Mouse (Mus musculus) CH12.LX (cell line): ENCODE measurements at regions not wholly inside any gene's neighbourhood (a gene's known extent, or its start where the extent isn't known, plus 50 kb on each side); places are given as distances from the start of the nearest gene placed in this dataset.

Source experiments
- DNase-seq: peaks from one replicate; pipeline ENCODE4 v3.0.0-alpha.2; 2013; ENCODE audit errors: extremely low read depth
- H3K27ac ChIP-seq: 2 replicates; pipeline ENCODE4 v1.5.1; 2012; ENCODE audit warnings: low read depth, mild to moderate bottlenecking, control low read depth, moderate library complexity; ENCODE audit not compliant: insufficient read depth
- H3K27me3 ChIP-seq: replicated peaks from 2 replicates; pipeline ENCODE3; 2012; ENCODE audit warnings: inconsistent platforms
- H3K36me3 ChIP-seq, 2 experiments: replicated peaks in 1 of 2; 2 replicates each; pipeline versions ENCODE3 to v1.6.1; 2012; ENCODE audit warnings: inconsistent platforms in 1 of 2, low read length in 1 of 2, mild to moderate bottlenecking in 1 of 2, mixed read lengths in 1 of 2, moderate library complexity in 1 of 2; ENCODE audit not compliant: control insufficient read depth in 1 of 2, insufficient read depth in 1 of 2
- H3K4me1 ChIP-seq, 2 experiments: 2 replicates each; pipeline ENCODE4 v1.6.1; 2012; ENCODE audit warnings: inconsistent platforms in 1 of 2, moderate library complexity in 1 of 2; ENCODE audit not compliant: insufficient read depth in 2 of 2, control insufficient read depth in 1 of 2
- H3K4me2 ChIP-seq: 2 replicates; pipeline ENCODE4 v1.6.1; 2012; ENCODE audit warnings: low read depth, mild to moderate bottlenecking, control low read depth; ENCODE audit not compliant: poor library complexity, insufficient read depth, severe bottlenecking
- H3K4me3 ChIP-seq, 3 experiments: fragments of 150-350 bp in 1 of 3; sonication (generic) in 1 of 3; replicated peaks in 1 of 3; 2 replicates each; pipeline versions ENCODE3 to v1.5.1; 2011 to 2012; ENCODE audit warnings: low read depth in 2 of 3, low read length in 2 of 3, mild to moderate bottlenecking in 2 of 3, moderate library complexity in 2 of 3, control low read depth in 1 of 3, improper control_type of control experiment in 1 of 3, inconsistent platforms in 1 of 3, mixed read lengths in 1 of 3; ENCODE audit not compliant: poor library complexity in 1 of 3
- H3K79me2 ChIP-seq: replicated peaks from 2 replicates; pipeline ENCODE4 v1.6.1; 2012; ENCODE audit warnings: mild to moderate bottlenecking, moderate library complexity; ENCODE audit not compliant: control insufficient read depth, poor library complexity, insufficient read depth, severe bottlenecking; ENCODE audit errors: extremely low read depth
- H3K9ac ChIP-seq: 2 replicates; pipeline ENCODE4 v1.6.1; 2012; ENCODE audit warnings: low read depth, mild to moderate bottlenecking, control low read depth, moderate library complexity; ENCODE audit not compliant: insufficient read depth
- H3K9me3 ChIP-seq: replicated peaks from 2 replicates; pipeline ENCODE3; 2012; ENCODE audit warnings: low read length, inconsistent platforms, mixed read lengths
- BHLHE40 ChIP-seq: IDR thresholded peaks from 2 replicates; pipeline ENCODE4 v1.6.1; 2011; ENCODE audit warnings: mild to moderate bottlenecking, low read depth, low read length, improper control_type of control experiment
- CTCF ChIP-seq, 2 experiments: IDR thresholded peaks in 1 of 2; conservative IDR thresholded peaks in 1 of 2; 2 replicates each; pipeline ENCODE4 v1.5.1; 2011 to 2012; ENCODE audit warnings: low read depth in 2 of 2, low read length in 2 of 2, improper control_type of control experiment in 1 of 2, inconsistent platforms in 1 of 2, mild to moderate bottlenecking in 1 of 2, moderate library complexity in 1 of 2
- E2F4 ChIP-seq: IDR thresholded peaks from 2 replicates; pipeline ENCODE4 v1.6.1; 2011; ENCODE audit warnings: low read depth, low read length, improper control_type of control experiment; ENCODE audit not compliant: insufficient replicate concordance
- ELF1 ChIP-seq: IDR thresholded peaks from 2 replicates; pipeline ENCODE4 v1.6.1; 2014; ENCODE audit warnings: low read depth, mild to moderate bottlenecking, inconsistent platforms, low read length, improper control_type of control experiment
- HCFC1 ChIP-seq: IDR thresholded peaks from 2 replicates; pipeline ENCODE4 v1.6.1; 2012; ENCODE audit warnings: low read depth, mild to moderate bottlenecking, inconsistent platforms, low read length, improper control_type of control experiment
- IRF4 ChIP-seq: IDR thresholded peaks from 2 replicates; pipeline ENCODE4 v1.6.1; 2014; ENCODE audit warnings: low read depth, mild to moderate bottlenecking, inconsistent platforms, low read length, improper control_type of control experiment
- JUN ChIP-seq: IDR thresholded peaks from 2 replicates; pipeline ENCODE4 v1.6.1; 2011; ENCODE audit warnings: low read depth, mild to moderate bottlenecking, low read length, improper control_type of control experiment, moderate library complexity; ENCODE audit not compliant: insufficient read depth
- JUND ChIP-seq: conservative IDR thresholded peaks from 2 replicates; pipeline ENCODE4 v1.6.1; 2011; ENCODE audit warnings: low read depth, low read length, improper control_type of control experiment
- MAX ChIP-seq: IDR thresholded peaks from 2 replicates; pipeline ENCODE4 v1.6.1; 2011; ENCODE audit warnings: low read length, improper control_type of control experiment
- MAZ ChIP-seq: IDR thresholded peaks from 2 replicates; pipeline ENCODE4 v1.6.1; 2012; ENCODE audit warnings: low read depth, mild to moderate bottlenecking, inconsistent platforms, low read length, improper control_type of control experiment, moderate library complexity
- MEF2A ChIP-seq: IDR thresholded peaks from 2 replicates; pipeline ENCODE4 v1.6.1; 2014; ENCODE audit warnings: low read depth, mild to moderate bottlenecking, inconsistent platforms, low read length, improper control_type of control experiment, borderline replicate concordance
- MYC ChIP-seq: IDR thresholded peaks from 2 replicates; pipeline ENCODE4 v1.6.1; 2011; ENCODE audit warnings: low read depth, mild to moderate bottlenecking, improper control_type of control experiment, low read length
- NELFE ChIP-seq: IDR thresholded peaks from 2 replicates; pipeline ENCODE4 v1.6.1; 2011; ENCODE audit warnings: low read depth, low read length, improper control_type of control experiment
- PAX5 ChIP-seq: IDR thresholded peaks from 2 replicates; pipeline ENCODE4 v1.6.1; 2012; ENCODE audit warnings: low read length, inconsistent platforms, mixed read lengths
- POLR2A ChIP-seq: IDR thresholded peaks from 2 replicates; pipeline ENCODE4 v1.6.1; 2011; ENCODE audit warnings: low read depth, mild to moderate bottlenecking, improper control_type of control experiment, low read length
- POLR2AphosphoS2 ChIP-seq: IDR thresholded peaks from 2 replicates; pipeline ENCODE4 v1.6.1; 2011; ENCODE audit warnings: low read depth, low read length, improper control_type of control experiment
- RCOR1 ChIP-seq: conservative IDR thresholded peaks from 2 replicates; pipeline ENCODE4 v1.6.1; 2012; ENCODE audit warnings: low read depth, mild to moderate bottlenecking, inconsistent platforms, low read length, improper control_type of control experiment
- SIN3A ChIP-seq: IDR thresholded peaks from 2 replicates; pipeline ENCODE4 v1.6.1; 2012; ENCODE audit warnings: low read length, improper control_type of control experiment, inconsistent platforms
- USF1 ChIP-seq: IDR thresholded peaks from 2 replicates; pipeline ENCODE4 v1.6.1; 2014; ENCODE audit warnings: low read depth, mild to moderate bottlenecking, inconsistent platforms, low read length, improper control_type of control experiment
- USF2 ChIP-seq: conservative IDR thresholded peaks from 2 replicates; pipeline ENCODE4 v1.6.1; 2011; ENCODE audit warnings: low read depth, low read length, improper control_type of control experiment
- ZC3H11A ChIP-seq: IDR thresholded peaks from 2 replicates; pipeline ENCODE4 v1.6.1; 2012; ENCODE audit warnings: low read depth, mild to moderate bottlenecking, inconsistent platforms, low read length, improper control_type of control experiment
- ZKSCAN1 ChIP-seq: IDR thresholded peaks from 2 replicates; pipeline ENCODE4 v1.6.1; 2012; ENCODE audit warnings: low read depth, inconsistent platforms, low read length, improper control_type of control experiment, borderline replicate concordance
- dilution Hi-C: fragments of 300-500 bp; cut with MboI; formaldehyde crosslinking; loops from 2 replicates; pipeline ENCODE4 v1.14.3; 2020; ENCODE audit warnings: low sequenced_read_pairs; ENCODE audit not compliant: extremely low pct_unique_long_range_greater_than_20kb, extremely low pct_ligation_motif_present
- in situ Hi-C: fragments of 300-500 bp; cut with MboI; formaldehyde crosslinking; loops from 3 replicates; pipeline ENCODE4 v1.14.3; 2019; ENCODE audit warnings: low sequenced_read_pairs, low pct_ligation_motif_present, low pct_unique_long_range_greater_than_20kb, mixed read lengths

DNA sequence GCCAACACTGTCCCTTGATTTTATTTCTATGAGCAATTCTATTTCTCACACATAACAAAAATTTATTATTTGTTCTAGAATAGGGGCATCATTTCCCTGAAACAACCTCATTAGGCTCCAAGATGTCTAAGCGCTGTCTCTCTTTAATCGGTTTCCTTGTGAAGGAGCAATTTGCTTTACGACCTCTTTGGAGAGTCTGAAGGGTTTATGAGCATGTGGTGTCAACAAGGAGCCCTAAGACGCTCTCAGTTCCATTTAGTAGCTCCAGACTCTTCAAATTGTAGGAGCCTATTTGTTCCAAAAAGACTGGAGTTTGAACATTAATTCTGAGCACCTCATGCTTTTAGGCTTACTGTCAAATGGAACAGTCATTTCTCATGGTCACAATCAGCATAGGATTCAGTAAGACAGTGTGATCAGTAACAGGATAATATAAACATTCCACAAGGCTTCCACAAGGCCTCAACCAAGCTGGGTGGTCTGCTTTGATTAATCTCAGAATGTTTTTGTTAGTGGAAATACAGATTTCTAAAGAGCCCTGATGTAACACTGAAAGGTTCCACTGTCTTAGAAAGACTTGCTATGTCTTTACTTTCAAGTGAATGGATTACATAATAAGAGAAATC lies 441.9 kb upstream of the Zfp960 start:
- H3K4me3 ChIP-seq: no peak overlapping the region
- dilution Hi-C loops: no loop called here
- in situ Hi-C loops: no loop called here
- H3K79me2 ChIP-seq: no peaks in the 10 kb centered on the region
- H3K27me3 ChIP-seq: no peaks in the 10 kb centered on the region
- H3K36me3 ChIP-seq: no peaks in the 10 kb centered on the region
- no peaks in the 10 kb centered on the region for H3K4me1 ChIP-seq
- H3K27ac ChIP-seq: no peak overlapping the region
- H3K4me2 ChIP-seq: no peak overlapping the region
- no peaks in the 10 kb centered on the region for H3K9me3 ChIP-seq
- no peak for DNase-seq
- H3K9ac ChIP-seq: no peak overlapping the region
- TF ChIP-seq ZC3H11A (no peak), NELFE (no peak), SIN3A (no peak), POLR2AphosphoS2 (no peak), ELF1 (no peak), USF2 (no peak), IRF4 (no peak), MEF2A (no peak)

DNA sequence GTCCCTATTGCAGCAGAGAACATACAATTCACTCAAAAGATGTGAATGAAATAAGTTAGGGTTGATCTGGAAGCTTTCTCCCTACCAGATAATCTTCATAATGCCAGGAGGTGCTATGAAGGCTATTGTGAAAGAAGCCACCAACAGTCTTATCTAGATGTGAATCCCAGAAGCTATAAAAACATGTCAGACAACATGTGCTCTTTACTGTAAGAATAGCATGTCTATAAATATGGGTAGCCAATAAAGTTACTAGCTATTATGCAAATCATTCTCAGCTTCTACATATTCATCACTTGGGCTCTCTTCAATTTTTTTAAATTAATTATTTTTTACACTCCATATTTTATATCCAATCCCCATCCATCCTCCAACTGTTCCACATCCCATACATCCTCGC lies 434.1 kb upstream of the Zfp960 start:
- no peak overlapping the region for H3K9ac ChIP-seq
- no peak for DNase-seq
- no peaks in the 10 kb centered on the region for H3K36me3 ChIP-seq
- H3K27ac ChIP-seq: no peak overlapping the region
- in situ Hi-C loops: no loop called here
- H3K27me3 ChIP-seq: no peaks in the 10 kb centered on the region
- no peaks in the 10 kb centered on the region for H3K9me3 ChIP-seq
- H3K4me2 ChIP-seq: no peak overlapping the region
- H3K4me1 ChIP-seq: peaks cover 7 to 12% of the 10 kb centered on the region in 2 experiments; a peak in 3 of 4 replicates
- no peak overlapping the region for H3K4me3 ChIP-seq
- TF ChIP-seq MYC (no peak), JUND (no peak), HCFC1 (no peak), MAZ (no peak), RCOR1 (no peak), BHLHE40 (no peak), POLR2A (no peak), JUN (no peak), E2F4 (no peak), PAX5 (no peak), CTCF (conservative IDR thresholded peaks at IDR 0.05 in 1 of 2, IDR thresholded peaks at IDR 0.05 in 1 of 2; ENCODE audit: low read depth in 2 of 2, low read length in 2 of 2) (no peak), USF1 (no peak), MEF2A (no peak), ZKSCAN1 (no peak), MAX (no peak)
- TF ChIP-seq, all 38 proteins: peak for 0
- dilution Hi-C loops: no loop called here
- no peaks in the 10 kb centered on the region for H3K79me2 ChIP-seq
